Mouse (Mus musculus) heart, postnatal 10 days (tissue): ENCODE results near the gene Il17rd. TPM values are rescaled to one million over a fixed set of nuclear protein-coding genes. Genes with fewer than 3 reads are reported as not detected.

ENCODE experiments used
- DNase-seq, 2 experiments: peaks; one replicate each; pipeline ENCODE4 v3.0.0; 2021
- intact Hi-C: fragments of 180-260 bp; cut with DNase I; formaldehyde crosslinking; loops from one replicate; pipeline ENCODE4 v1.15.1; 2025
- total RNA-seq, 2 experiments: library from RNA; stranded (reverse); gene quantifications; 2 replicates each; pipeline ENCODE4 v1.2.3; 2021

Gene Il17rd
- total RNA-seq, 2 experiments from 2014 or later = 7.7 to 7.9 TPM

DNA sequence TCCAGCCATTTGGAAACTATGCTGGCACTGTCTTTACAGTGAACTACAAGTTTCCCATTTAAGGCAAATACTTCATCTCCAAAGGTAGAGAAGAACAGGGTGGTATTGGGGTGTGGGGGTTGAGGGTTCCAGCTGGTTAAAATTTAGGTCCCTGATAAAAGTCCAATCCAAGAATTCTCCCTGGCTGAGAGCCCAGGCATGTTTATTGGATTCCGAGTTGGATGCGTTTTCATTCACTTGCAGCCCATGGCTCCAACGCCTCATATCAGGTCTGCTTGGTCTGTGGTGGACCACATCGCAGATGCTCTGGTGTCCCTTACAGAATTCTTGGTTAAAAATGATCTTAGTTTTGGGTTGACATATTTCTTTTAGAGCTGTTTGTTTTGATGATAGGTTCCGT is 4.7 kb downstream of the Il17rd start:
- intact Hi-C loops = loop anchor here (5.0 to 10.0 kb wide), 2 partner anchors 34 to 381 kb away; partner anchors contain the start of gene Fam208a

DNA sequence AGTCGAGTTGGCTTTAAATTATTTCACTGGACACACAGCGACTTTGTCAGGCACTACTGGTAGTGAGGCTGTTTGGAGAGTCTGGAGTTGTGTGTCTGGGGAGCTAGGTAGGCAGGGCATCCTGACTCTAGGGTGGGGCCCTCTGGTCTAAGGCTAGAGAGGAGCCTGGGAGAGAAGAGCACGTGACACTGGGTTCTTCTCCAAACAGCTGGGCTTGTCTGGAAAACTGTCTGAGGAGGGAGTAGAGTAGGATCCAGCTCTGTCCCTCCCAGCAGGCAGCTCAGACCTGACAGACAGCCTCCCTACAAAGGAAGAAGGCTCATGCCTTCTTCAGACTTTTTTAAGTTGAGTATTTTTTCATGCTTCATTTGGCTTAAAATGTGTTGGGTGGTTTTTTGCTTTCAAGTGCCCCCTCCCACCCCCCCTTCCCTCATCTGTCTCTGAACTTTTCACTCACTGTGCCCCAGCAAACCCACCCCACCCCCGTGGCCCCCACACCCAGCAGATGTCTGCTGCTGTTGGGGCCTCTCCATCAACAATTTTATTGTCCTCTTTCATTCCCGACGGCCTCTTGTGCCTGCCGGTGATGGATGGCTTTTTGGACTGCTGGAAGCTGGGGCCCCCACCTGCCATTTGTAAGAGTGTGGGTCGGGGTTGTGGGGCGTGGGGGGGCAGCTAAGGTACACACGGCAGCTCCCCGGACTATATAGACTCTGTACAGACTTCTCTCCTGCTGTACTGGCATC is 5.7 kb downstream of the Il17rd start:
- peak; percentile 60 to 63 for DNase-seq
- intact Hi-C loops = loop anchor here (5.0 to 10.0 kb wide), 2 partner anchors 33 to 380 kb away; partner anchors contain the start of gene Fam208a

More for the DNA sequence above, 4.7 kb downstream of the Il17rd start:
- DNase-seq = peak; percentile 37 to 41

DNA sequence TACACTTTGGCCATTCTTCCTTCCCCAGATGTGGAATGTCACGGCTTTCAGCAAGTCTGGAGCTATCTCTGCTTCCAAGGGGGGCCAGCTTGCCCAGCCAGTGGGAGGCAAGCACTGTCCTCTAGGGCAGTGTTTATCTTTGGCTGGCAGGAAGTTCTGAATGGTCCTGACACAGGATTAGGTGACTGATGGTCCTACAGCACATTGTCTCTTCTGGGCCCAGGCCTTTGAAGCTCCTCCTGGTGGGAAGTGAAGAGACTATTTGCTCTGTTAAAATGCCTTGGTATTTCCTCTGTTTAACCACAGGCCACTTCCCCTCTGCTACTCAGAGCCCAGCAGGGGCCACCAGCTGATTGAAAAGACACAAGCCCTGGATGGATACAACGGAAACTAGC is 6.2 kb downstream of the Il17rd start:
- intact Hi-C loops = loop anchor here (5.0 to 10.0 kb wide), 2 partner anchors 32 to 380 kb away; partner anchors contain the start of gene Fam208a
- peak; percentile 47 to 60 for DNase-seq

DNA sequence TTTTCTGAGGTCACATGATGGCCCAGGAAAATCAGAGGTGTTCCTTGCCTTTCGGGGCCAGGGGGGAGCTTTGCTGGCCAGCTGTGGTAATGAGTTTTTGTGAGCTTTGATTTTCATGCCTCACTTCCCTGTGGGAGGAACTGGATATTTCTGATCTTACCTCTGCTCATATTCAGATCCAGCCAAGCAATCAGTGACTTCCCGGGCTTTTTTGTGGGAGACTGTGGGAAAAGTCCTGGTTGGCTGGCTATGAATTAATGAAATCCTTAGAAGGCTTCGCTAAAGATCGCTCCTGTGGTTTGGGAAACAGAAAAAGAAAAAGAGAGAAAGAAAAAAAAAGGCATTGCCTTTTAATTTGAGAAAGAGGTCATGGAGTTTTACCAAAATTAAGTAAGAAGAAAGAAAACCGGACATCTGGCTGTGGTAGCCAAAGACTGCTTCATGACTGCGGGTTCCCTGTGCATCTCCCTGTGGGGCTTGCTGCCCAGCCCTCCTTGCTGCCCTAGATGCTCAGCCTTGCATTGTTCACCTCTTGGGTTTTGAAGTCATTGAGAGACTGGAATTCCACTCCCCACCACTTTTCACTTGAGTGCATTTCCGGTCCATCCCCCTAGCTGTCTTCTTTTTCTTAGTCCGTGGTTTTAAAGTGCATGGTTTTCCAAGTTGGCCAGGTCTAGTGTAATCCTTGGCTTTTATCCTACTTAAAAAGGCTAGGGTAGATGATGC is 9.7 kb downstream of the Il17rd start:
- intact Hi-C loops = loop anchor here (10.0 kb wide), 1 partner anchor 376 kb away; the partner anchor contains the start of gene Fam208a
- no peak for DNase-seq

DNA sequence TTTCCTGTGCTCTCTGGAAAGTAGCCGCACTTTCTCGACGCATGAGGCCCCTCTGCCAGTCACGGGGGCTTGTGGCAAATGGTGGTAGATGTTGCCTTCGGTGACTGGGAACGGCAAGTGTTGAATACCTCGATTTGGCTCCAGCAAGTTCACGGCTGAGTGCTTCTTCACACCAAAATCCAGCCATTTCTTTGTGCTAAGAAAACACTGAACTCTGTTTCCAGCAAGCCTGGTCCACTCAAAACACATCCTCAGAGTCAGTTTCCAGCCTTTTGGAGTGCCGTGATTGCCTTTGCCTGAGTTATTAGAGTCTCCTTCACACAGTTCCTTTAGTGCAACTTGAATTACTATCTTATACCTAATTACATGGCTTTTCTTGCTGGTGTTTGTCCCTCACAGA is 11.3 kb downstream of the Il17rd start:
- intact Hi-C loops = no loop called here
- no peak for DNase-seq

DNA sequence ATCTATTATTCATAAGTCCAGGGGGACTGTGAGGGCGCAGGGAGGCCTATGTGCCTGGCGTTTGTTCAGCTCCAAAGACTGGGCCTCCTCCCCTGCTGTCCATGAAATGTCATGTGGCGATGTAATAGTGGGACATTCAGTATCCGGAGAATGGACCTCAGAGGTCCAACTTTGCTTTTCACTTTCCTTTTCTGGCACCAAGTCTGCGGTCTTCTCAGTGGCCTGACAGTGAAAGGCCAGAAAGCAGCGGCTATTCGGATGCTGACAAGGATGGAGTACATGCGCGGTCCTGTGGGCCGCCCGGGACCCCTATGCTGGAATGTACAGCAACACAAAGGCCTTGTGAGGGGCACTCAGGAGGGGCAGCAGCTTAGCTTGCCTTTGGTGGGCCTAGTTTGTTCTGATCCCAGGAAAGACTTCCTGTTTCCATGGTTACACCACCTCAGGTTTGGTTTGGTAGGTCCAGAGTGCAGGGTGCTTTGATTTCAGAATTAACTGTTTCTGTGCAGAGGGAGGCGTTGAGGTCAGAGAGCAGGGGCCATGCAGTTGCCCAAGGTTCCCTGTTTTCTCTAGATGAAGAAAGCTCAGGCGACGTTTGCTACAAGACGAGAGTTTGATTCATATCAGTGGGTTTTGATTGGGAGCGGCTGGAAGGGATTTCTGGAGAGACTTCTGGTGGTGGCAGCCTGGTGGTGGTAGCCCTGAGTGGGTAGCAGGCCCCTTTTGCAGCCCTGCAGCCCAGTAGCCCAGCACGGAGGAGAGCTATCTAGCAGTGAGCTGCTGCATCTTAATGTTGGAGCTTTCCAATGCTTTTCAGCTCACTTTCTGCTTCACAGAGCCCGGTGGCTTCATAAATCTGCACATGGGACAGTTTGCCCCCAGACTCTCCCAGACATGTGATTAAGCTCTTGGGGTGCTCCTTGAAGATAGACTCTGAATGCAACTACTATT is 12.1 kb downstream of the Il17rd start:
- intact Hi-C loops = no loop called here
- no peak for DNase-seq

DNA sequence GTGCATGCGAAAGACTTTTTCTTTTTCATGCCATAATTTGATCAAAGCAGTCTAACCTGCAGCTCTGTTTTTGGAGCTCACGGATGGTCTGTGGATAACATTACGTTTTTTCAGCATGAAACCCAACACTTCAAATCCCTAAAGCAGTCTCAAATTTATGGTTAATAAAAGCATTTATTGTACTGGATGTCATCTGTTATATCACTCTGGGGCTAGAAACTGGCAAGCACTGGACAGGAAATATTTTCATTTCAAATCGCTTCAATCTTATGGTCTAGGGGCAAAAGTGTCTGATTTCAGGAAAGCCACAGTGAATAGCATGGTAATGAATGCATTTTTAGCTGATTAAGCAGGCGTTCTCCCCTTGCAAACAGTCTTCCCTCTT is 12.8 kb downstream of the Il17rd start:
- no peak for DNase-seq
- intact Hi-C loops = no loop called here

DNA sequence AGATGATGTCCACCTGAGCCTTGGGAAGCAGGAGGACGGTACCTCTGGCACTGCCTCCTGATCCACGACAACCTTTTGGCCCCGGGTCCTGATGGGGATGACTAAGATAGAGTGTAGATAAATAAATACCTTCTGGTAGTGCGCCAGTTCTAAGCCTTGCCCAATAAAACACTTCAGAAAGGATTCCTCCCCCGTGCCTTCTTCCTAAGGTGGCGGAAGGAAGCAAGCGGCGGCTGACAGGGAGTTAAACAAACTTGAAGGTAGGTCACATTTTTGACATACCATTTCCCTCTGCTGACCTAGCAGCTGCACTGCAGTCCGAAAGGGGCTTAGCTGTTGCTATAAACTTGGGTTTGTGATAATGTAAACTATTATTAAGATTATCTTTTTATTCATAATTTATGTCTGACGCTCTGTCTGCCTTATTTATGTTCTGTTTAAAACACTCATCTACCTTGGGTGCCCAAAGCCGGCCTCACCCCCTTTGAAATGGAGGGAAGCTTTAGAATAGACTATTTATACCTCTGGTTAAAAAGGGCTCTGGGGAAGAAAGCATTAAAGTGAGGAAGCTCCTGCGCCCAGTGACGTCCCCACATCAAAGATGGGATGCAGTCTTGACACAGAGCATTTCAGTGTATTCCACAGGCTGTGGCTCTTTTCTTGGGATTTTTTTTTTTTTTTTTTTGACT is 19.9 kb downstream of the Il17rd start:
- intact Hi-C loops = no loop called here
- no peak for DNase-seq

DNA sequence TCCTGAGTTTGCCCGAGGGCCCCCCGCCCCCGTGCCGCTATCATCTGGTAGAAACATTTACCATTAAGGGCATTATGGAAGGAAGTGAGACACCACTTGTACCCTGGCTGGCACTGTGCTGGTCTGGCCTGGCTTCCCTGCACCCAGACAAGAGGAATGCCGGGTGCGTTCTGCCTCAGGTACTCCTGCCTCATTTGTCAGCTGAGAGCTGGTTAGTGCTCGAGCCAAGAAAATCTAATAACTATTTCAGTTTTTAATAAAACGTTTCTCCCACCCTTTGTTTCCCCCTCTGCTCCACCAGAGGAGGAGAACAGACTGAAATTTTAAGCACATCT is 20.4 kb downstream of the Il17rd start:
- no peak for DNase-seq
- intact Hi-C loops = no loop called here

DNA sequence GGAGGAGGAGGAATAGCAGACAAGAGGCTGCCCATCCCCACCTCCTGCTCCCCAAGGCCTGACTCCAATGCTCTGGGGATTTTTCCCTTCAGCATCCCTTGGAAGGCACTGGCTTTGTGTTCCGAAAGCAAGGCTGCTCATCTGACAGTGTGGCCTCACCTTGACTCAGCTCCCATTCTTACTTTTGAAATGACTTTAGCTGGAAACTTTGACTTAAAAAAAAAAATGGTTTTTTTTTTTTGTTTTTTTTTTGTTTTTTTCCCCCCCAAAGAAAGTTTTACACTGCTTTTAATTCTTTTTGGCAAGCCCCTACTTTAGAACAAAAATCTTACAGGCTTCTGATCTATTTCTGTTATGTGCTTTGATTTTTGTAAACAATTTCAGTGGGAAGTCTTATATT is 24.6 kb downstream of the Il17rd start:
- no peak for DNase-seq
- intact Hi-C loops = no loop called here

DNA sequence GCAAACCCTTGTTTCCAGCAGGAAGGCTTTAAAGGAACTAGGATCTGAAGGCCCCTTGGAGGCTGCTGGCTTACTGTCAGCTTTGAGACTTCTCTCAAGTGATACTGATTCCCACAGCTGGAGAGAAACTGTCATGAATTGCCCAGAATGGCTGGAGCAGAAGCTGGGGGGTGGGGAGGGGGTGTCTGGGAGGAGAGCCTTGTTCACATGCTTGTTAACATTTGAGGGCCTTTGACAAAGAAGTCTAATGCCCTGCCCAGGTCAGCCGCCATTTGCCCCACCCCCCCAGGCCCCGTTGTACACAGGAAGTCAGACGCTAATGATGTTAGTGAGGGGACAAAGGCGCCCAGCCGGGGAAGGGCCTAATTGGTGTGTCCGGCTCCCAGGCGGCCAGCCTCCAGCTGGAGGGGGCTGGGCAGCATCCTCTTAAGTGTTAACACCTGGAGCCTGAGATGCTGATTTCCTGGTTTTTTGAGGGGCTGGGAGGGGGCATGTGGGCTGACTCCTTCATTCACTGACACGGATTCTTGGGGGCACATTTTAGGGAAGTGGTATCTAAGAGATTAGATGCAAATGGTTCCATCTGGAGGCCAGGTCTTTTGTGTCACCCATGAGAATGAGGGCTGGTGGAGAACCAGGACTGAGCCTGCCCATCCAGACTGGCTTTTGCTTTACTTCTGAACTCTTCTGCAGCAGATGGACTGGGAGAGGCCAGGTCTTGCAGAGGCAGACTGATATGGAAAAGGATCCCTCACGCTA is 27.6 kb downstream of the Il17rd start:
- peak; percentile 43 to 53 for DNase-seq
- intact Hi-C loops = no loop called here

DNA sequence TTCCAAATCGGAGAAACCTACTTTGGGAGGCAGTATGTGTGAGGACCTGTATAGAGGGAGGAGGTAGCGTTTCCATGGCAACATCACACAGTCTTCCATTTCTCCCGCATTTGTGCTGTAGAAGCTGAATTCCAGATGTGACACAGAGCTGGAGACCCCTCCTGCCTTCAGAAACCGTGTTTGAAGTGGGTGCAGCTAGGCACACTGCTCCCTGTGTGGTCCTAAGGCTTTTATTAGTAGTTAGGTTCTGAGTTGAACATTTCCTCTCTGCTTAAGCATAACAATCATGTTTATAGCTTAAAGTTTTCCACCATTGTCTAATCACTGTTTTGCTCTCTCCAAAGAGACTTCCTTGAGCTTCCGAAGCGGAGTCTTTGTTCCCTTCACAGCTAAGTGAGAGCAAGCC is 29.1 kb downstream of the Il17rd start:
- DNase-seq = no peak
- intact Hi-C loops = no loop called here

DNA sequence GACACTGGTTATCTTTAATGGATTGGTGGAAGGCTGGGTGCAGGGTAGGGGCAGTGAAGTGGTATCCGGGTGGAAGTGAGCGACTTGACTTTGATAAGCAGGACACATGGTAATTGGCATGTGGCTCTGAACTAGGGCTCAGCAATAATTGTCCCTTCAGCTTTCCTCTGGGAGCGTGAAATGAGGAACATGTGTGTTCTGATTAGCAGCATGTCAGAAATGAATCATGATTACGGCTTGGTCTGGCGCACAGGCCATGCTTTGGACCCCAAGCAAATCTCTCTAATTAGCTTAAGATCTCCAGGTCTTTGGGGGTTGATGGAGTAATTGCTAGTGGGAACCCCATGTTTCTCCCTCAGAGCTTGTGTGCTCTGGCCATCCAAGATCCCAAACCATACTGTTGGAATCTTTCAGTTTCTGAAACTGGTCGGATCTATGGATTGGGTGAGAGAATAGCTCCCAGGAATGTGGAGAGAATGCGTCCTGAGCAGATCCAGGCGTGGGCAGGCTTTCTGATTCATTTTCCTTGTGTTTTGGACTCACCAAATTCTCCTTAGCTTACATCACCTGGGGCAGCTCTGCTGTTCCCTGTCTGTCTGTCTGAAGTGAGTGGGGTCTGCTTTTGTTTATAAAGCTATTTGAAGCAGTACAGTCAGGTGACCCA is 30.8 kb downstream of the Il17rd start:
- intact Hi-C loops = no loop called here
- no peak for DNase-seq

DNA sequence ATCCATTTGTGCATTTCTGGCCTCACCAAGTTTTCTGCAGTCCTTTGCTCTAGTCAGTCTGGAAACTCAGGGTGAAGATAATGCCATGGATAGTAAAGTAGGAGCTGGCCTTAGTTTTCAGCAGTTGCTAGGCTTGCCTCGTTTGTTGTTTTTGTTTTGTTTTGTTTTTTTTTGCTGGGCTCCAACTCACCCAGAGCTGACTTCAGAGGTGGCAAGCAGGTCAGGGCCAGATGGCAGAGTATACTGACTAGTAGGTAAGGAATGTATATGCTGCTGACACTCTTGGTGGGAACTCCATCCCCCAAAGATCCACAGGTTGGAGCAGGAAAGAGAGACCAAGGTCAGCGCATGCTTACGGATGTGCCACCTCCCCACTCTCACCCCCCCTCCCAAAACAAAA is 31.4 kb downstream of the Il17rd start:
- intact Hi-C loops = no loop called here
- no peak for DNase-seq

DNA sequence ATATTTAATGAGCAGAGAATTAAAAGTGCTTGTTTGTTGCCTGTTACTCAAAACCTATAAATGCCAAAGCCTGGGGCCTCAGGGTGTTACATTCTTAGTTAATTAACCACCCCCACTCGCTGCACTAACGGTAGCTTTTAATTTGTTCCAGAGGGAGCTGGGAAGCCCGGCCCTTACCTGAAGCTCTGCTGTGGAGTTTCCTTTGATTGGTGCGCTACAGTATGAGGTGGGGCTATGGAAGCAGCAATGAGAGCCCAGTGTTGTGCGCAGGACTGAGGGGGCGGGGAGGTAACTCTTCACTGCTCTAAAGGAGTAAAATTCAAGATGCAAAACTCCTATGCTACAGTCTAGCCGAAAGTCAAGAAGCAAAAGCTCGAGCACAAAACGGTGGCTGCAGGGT is 32.0 kb downstream of the Il17rd start:
- intact Hi-C loops = no loop called here
- DNase-seq = no peak

DNA sequence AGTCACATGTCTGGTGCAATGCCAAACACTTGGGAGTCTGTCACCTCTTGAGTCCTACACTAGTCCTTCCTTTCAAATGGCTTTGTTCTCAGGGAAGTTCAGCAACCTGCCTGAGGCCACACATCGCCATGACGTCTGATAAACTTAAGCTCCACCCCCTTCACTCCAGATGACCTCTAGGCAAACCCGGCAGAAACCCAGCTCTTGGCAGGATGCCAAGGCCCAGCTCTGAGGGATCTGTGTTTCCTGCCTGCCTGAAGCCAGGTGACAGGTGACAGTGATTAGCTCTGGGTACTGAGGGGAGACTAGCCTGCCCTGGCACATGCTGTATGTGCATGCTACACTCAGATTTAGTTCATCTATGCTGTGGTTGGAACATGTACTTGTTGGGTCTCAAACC is 33.2 kb downstream of the Il17rd start:
- no peak for DNase-seq
- intact Hi-C loops = no loop called here

DNA sequence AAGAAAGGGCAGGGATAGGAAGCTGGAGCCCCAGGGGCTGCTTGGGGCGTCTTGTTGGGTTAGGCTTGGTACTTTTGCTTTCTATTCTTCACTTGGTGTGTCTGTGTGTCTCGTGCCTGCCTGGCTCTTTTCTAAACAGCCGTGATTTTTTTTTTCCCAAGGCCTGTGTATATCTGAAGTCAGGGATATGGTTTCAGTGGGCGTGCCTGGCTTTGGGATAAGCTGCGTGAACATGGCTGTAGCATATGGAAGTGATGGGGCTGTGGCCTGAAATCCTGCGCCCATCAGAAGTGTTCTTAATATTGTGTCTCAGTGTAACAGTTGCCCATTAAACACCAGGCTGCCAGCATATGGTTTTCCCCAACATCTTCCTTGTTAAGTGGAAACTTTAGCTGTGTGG is 36.3 kb downstream of the Il17rd start:
- intact Hi-C loops = loop anchor here (5.0 kb wide), 1 partner anchor 33 kb away; no protein-coding TSS in a partner anchor
- DNase-seq = no peak

DNA sequence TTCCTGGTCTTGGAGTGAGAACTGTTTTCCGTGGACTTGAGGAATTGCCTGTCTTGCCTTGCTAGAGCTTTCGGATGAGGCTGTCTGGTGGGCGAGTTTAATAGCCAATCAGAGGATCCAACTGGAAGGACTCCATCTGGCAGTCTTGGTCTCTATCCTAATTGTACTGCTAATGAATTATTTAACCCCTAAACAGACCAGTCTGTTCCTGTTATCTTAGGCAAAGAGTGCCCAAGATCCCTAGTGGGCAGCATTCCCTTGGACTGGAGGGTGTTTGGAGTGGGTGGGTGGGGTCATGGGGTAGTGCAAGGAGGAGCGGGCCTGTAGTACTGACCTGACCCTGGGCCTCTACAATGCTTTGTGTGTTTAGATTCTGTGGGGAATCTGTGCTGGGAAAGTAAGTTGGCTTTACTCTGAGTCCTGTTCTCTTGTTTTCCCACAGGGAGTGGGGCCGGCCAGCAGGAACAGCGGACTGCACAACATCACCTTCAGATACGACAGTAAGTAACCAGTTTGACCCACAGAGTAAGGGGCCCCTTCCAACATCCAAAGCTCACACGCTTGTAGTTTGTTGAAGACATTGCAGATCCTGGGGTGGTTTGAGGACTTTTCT is 37.3 kb downstream of the Il17rd start:
- peak in 1 of 2 experiments; percentile 31 for DNase-seq
- intact Hi-C loops = loop anchor here (5.0 kb wide), 1 partner anchor 34 kb away; no protein-coding TSS in a partner anchor
